Mouse (Mus musculus) MN1 (cell line): ENCODE measurements around the gene Wdr83os.
"Not testable (repeated sequence)": the region's sequence is repeated elsewhere in the genome, so short reads cannot be mapped to it uniquely, and the experiment has no call there.

Experiments
- DNase-seq: peaks from one replicate; pipeline ENCODE4 v3.0.0-alpha.2; 2016; ENCODE audit warnings: low spot score

The Wdr83os gene

DNA sequence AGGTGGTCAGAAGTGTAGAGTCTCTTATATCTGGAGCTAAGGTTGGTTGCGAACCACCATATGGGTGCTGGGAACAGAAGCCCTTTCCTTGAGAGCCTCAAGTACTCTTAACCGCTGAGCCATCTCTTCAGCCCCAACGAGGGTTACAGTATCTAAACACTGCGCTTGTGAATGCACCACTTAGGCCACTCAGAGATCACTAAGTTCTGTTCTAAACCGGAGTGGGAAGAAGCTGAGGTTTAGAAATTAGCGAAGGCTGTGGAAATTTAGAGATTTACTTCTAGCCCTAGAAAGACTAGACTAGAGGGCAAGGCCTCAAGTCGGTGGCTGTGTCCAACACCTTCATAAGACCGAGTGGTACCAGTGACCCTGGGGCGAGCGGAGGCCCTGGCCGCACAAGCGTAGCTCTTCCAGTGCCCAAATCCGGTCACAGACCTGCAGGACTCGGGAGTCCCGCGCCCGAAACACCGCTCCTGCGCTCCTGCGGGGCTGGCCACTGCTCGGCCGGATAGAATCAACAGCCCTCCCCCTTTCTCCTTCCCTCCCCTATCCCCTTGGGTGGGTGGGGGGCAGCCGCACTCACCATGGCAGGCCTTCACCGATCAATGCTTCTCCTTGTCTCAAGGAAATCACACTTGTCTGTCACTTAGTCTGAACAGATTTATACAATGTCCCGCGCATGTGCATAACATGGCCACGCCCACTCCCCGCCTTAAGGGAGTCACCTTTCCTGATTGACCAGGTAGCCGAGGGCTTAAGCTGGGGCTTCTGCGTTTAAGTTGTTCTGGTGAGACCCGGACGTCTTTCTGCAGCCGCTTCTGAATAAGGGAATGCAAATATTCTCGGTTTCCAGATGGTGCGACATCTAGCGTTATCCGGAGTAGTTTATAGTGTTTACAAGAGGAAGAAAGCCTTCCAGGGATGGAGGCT lies 38.8 kb downstream of the Wdr83os start:
- DNase-seq: peak; percentile 64

GRCm38 (mm10) chr8:85120251-85120650 lies 39.7 kb downstream of the Wdr83os start:
- not testable (repeated sequence) for DNase-seq

- DNase-seq: no peak
These were observed 42.5 kb downstream of the Wdr83os start, which contains the start of gene Zfp791 for GRCm38 (mm10) chr8:85122995-85123394. Zfp791 (minus strand) TSS chr8:85123095.

- no peak for DNase-seq
These were observed 43.2 kb downstream of the Wdr83os start for GRCm38 (mm10) chr8:85123691-85124090.
